Mouse (Mus musculus): ENCODE measurements around the gene Tfg. TPM values are rescaled to one million over a fixed set of nuclear protein-coding genes. Genes with fewer than 3 reads are reported as not detected.
A peak's percentile ranks its signal among the peaks of the same experiment; 100 is the strongest.

Gene Tfg
- 303 and 353 TPM in 2 replicates for polyA plus RNA-seq (2015; fragmentation: Nextera tagmentation; extraction: Ambion mirVana)

DNA sequence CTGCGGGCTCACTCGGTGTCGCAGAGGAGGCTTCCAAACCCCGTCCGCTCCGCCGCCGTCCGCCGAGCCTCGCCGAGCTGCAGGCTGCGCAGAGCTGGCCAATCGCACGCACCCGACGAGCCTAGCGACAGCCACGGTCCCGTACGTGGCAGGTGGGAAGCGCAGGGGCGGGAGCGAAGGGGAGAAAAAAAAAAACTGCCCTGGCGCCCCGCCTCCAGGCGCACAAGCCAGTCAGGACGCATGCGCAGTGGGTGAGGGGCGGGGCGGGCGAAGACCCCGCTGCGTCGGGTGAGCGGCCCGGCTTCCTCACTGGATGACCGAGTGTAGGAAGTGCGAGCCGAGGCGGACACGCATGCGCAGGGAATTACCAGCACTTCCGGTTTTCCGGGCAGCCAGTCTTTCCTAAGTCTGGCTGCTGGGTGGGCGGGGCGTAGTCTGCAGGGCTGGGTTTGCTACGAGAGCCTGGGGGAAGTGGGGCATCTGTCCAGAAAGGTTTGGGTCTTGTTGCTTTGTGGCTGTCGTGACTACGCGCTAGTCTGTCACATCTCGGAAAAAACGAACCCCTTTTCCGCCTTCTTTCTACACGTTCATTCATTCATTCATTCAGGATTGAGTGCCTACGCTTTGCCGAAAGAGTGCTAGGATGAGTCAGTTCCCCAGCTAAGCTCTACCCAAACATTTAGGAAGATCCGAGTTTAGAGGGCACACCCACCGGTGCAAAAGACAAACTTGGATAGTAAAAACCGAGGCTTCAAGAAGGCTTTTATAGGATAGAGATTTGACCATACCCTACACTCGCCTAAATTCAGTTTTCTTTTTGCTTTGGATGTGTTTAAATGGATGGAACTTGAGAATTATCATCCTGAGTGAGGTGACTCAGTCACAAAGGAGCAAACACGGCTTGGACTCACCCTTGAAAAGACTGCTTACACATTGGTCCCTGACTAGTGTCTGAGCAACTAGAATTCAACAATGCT lies at the start of gene Tfg:
Gene Tfg (minus strand): TSS at position 227 of the 977 bp plus-strand sequence.
- Histone ChIP-seq H3K4me3 (ENCODE audit: low read length) (peak within 1 kb of the TSS; percentile 71), H3K4me1 (ENCODE audit: control insufficient read depth, insufficient read depth, low read length) (peaks cover 13% of the 10 kb centered on the region), H3K27me3 (replicated peaks; ENCODE audit: control insufficient read depth, insufficient read depth, low read length) (no peaks in the 10 kb centered on the region), H3K4me2 (ENCODE audit: low read depth, low read length) (peak within 1 kb of the TSS; percentile 72), H3K36me3 (ENCODE audit: control insufficient read depth, insufficient read depth, low read length) (no peaks in the 10 kb centered on the region), H3K9ac (ENCODE audit: low read depth, low read length) (peak within 1 kb of the TSS; percentile 83), H3K9me3 (ENCODE audit: control insufficient read depth, low read length) (no peaks in the 10 kb centered on the region), H3K27ac (ENCODE audit: low read length) (peak within 1 kb of the TSS; percentile 99)
- WGBS: under 1% methylated on average over 62 of the region's 62 CpGs
- peak; percentile 93 for ATAC-seq

GRCm38 (mm10) chr16:56729060-56729459 lies 11.8 kb upstream of the Tfg start:
- Histone ChIP-seq H3K4me1 (ENCODE audit: control insufficient read depth, insufficient read depth, low read length) (no peaks in the 10 kb centered on the region), H3K4me3 (ENCODE audit: low read length) (no peak overlapping the region), H3K36me3 (ENCODE audit: control insufficient read depth, insufficient read depth, low read length) (no peaks in the 10 kb centered on the region), H3K9me3 (ENCODE audit: control insufficient read depth, low read length) (no peaks in the 10 kb centered on the region), H3K27me3 (replicated peaks; ENCODE audit: control insufficient read depth, insufficient read depth, low read length) (no peaks in the 10 kb centered on the region), H3K9ac (ENCODE audit: low read depth, low read length) (no peak overlapping the region), H3K4me2 (ENCODE audit: low read depth, low read length) (no peak overlapping the region), H3K27ac (ENCODE audit: low read length) (no peak overlapping the region)
- no peak for ATAC-seq
- WGBS: 44% methylated on average over 1 of the region's 1 CpGs

DNA sequence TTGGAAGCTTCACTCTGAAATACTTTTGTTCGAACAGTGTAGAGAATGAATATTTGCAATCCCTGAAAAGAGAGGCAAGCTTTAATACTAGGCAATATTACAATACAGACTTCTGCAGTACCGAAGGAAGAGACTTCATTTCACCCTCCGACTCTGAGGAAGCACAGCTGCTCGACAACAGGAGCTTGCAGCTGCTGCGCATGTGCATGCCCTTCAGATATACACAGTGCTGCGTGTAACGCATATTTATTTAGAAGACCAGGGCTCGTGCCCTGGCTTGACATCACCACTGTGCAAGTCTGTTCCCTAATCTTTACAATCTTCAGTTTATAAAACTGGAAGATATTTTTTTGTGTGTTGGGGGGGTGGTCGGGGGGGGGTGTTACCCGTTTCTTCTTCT lies 7.7 kb upstream of the Tfg start:
- Histone ChIP-seq H3K4me3 (ENCODE audit: low read length) (no peak overlapping the region), H3K9me3 (ENCODE audit: control insufficient read depth, low read length) (no peaks in the 10 kb centered on the region), H3K36me3 (ENCODE audit: control insufficient read depth, insufficient read depth, low read length) (no peaks in the 10 kb centered on the region), H3K27ac (ENCODE audit: low read length) (no peak overlapping the region), H3K4me2 (ENCODE audit: low read depth, low read length) (no peak overlapping the region), H3K9ac (ENCODE audit: low read depth, low read length) (no peak overlapping the region), H3K4me1 (ENCODE audit: control insufficient read depth, insufficient read depth, low read length) (no peaks in the 10 kb centered on the region), H3K27me3 (replicated peaks; ENCODE audit: control insufficient read depth, insufficient read depth, low read length) (no peaks in the 10 kb centered on the region)
- peak; percentile 22; the same call in 1 of the 2 replicates for ATAC-seq
- WGBS: 58% methylated on average over 10 of the region's 10 CpGs

- Histone ChIP-seq H3K27me3 (replicated peaks; ENCODE audit: control insufficient read depth, insufficient read depth, low read length) (no peaks in the 10 kb centered on the region), H3K36me3 (ENCODE audit: control insufficient read depth, insufficient read depth, low read length) (no peaks in the 10 kb centered on the region), H3K4me3 (ENCODE audit: low read length) (no peak overlapping the region), H3K9ac (ENCODE audit: low read depth, low read length) (no peak overlapping the region), H3K9me3 (ENCODE audit: control insufficient read depth, low read length) (no peaks in the 10 kb centered on the region), H3K4me1 (ENCODE audit: control insufficient read depth, insufficient read depth, low read length) (peaks cover 4% of the 10 kb centered on the region), H3K4me2 (ENCODE audit: low read depth, low read length) (no peak overlapping the region), H3K27ac (ENCODE audit: low read length) (peak overlapping the region; percentile 20; the same call in 1 of the 2 replicates)
- ATAC-seq: no peak
- WGBS: 34% methylated on average over 4 of the region's 4 CpGs
Observed at GRCm38 (mm10) chr16:56722357-56722756, 5.1 kb upstream of the Tfg start.

DNA sequence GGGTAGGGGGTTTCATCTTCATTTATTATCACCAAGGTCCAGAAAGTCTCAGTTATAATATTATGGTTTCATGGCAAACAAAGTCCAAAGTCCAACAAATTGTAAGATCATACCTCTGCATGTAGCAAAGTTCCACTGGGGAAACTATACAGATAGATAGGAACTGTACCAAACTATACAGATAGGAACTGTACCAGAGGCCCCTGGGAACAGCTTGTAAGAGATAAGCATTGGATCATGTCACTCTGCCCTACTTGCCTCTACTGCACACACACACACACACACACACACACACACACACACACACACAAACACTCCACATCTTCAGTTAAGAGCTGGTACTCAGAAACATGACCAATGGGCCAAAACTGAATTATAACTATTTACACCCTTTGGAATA lies 1.8 kb upstream of the Tfg start:
- H3K4me2 ChIP-seq (ENCODE audit: low read depth, low read length): no peak overlapping the region
- H3K36me3 ChIP-seq (ENCODE audit: control insufficient read depth, insufficient read depth, low read length): no peaks in the 10 kb centered on the region
- H3K9me3 ChIP-seq (ENCODE audit: control insufficient read depth, low read length): no peaks in the 10 kb centered on the region
- peak overlapping the region; percentile 35; the same call in 1 of the 2 replicates for H3K27ac ChIP-seq (ENCODE audit: low read length)
- no peak overlapping the region for H3K4me3 ChIP-seq (ENCODE audit: low read length)
- peaks cover 13% of the 10 kb centered on the region for H3K4me1 ChIP-seq (ENCODE audit: control insufficient read depth, insufficient read depth, low read length)
- ATAC-seq: peak; percentile 64
- no peak overlapping the region for H3K9ac ChIP-seq (ENCODE audit: low read depth, low read length)
- no peaks in the 10 kb centered on the region for H3K27me3 ChIP-seq (replicated peaks; ENCODE audit: control insufficient read depth, insufficient read depth, low read length)

DNA sequence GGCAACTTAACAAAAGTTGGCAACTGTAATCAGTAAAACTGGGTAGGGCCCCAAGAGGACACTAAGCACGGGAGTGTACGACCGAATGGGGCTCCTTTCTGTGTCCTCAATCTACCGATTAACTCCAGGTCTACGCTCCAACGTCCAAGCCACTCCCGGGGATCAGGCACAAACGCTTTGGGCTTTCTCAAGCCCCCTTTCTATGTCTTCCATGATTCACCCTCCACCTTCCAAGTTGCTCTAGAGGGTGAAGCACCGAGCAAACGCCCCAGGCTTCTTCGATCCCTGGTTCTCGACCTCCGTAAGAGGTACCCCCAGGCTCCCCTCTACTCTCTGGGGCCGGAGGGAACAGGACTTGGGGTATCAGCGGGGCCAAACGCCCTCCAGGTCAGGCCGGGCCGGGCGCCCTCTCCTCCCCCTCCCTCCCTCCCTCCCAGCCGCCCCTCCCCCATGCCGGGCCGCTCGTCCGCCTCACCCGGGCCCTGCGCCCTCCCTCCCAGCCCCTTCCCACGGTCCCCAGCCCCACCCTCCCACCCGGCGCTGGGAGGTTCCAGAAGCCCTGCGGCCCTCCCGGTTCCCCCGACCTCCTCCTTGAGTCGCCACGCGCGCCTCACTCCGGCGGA lies 582 bp downstream of the Tfg start:
- Histone ChIP-seq H3K9ac (ENCODE audit: low read depth, low read length) (peak overlapping the region; percentile 83), H3K36me3 (ENCODE audit: control insufficient read depth, insufficient read depth, low read length) (no peaks in the 10 kb centered on the region), H3K9me3 (ENCODE audit: control insufficient read depth, low read length) (no peaks in the 10 kb centered on the region), H3K4me1 (ENCODE audit: control insufficient read depth, insufficient read depth, low read length) (peaks cover 13% of the 10 kb centered on the region), H3K27me3 (replicated peaks; ENCODE audit: control insufficient read depth, insufficient read depth, low read length) (no peaks in the 10 kb centered on the region), H3K4me2 (ENCODE audit: low read depth, low read length) (peak overlapping the region; percentile 68), H3K4me3 (ENCODE audit: low read length) (peak overlapping the region; percentile 71), H3K27ac (ENCODE audit: low read length) (peak overlapping the region; percentile 99)
- peak; percentile 69 for ATAC-seq
- WGBS: under 1% methylated on average over 28 of the region's 38 CpGs

GRCm38 (mm10) chr16:56715608-56716007 lies 1.6 kb downstream of the Tfg start:
- no peak for ATAC-seq
- peak overlapping the region; percentile 83 for H3K9ac ChIP-seq (ENCODE audit: low read depth, low read length)
- no peaks in the 10 kb centered on the region for H3K27me3 ChIP-seq (replicated peaks; ENCODE audit: control insufficient read depth, insufficient read depth, low read length)
- peak overlapping the region; percentile 99 for H3K27ac ChIP-seq (ENCODE audit: low read length)
- peak overlapping the region; percentile 71 for H3K4me3 ChIP-seq (ENCODE audit: low read length)
- H3K4me2 ChIP-seq (ENCODE audit: low read depth, low read length): peak overlapping the region; percentile 68
- peaks cover 13% of the 10 kb centered on the region for H3K4me1 ChIP-seq (ENCODE audit: control insufficient read depth, insufficient read depth, low read length)
- peaks cover 2% of the 10 kb centered on the region; the same call in 1 of the 2 replicates for H3K36me3 ChIP-seq (ENCODE audit: control insufficient read depth, insufficient read depth, low read length)
- H3K9me3 ChIP-seq (ENCODE audit: control insufficient read depth, low read length): no peaks in the 10 kb centered on the region
- WGBS: 56% methylated on average over 3 of the region's 3 CpGs

- no peaks in the 10 kb centered on the region for H3K27me3 ChIP-seq (replicated peaks; ENCODE audit: control insufficient read depth, insufficient read depth, low read length)
- H3K9ac ChIP-seq (ENCODE audit: low read depth, low read length): no peak overlapping the region
- H3K27ac ChIP-seq (ENCODE audit: low read length): no peak overlapping the region
- no peaks in the 10 kb centered on the region for H3K9me3 ChIP-seq (ENCODE audit: control insufficient read depth, low read length)
- H3K4me1 ChIP-seq (ENCODE audit: control insufficient read depth, insufficient read depth, low read length): no peaks in the 10 kb centered on the region
- no peak overlapping the region for H3K4me2 ChIP-seq (ENCODE audit: low read depth, low read length)
- peak; percentile 77 for ATAC-seq
- 71% methylated on average over 3 of the region's 3 CpGs for WGBS
- H3K36me3 ChIP-seq (ENCODE audit: control insufficient read depth, insufficient read depth, low read length): peaks cover 9% of the 10 kb centered on the region; the same call in 1 of the 2 replicates
- no peak overlapping the region for H3K4me3 ChIP-seq (ENCODE audit: low read length)
Observed at GRCm38 (mm10) chr16:56710071-56710470, 7.2 kb downstream of the Tfg start.

DNA sequence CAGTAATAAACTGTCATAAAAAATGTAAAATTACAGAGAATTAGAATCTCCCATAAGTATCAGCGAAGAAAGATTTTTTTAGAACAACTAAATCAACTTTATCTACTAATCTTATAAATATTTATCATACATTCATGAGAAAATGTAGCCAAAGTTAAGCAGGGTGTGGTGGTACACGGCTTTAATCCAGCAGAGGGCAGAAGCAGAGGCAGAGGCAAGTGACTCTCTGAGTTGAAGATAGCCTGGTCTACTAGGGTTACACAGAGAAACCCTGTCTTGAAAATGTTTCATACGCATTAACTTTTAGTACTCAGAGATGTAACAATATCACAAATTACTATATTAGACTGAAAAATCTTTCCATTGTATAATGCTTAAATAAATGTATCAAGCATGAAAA lies 11.5 kb downstream of the Tfg start:
- Histone ChIP-seq H3K27me3 (replicated peaks; ENCODE audit: control insufficient read depth, insufficient read depth, low read length) (no peaks in the 10 kb centered on the region), H3K9ac (ENCODE audit: low read depth, low read length) (no peak overlapping the region), H3K4me3 (ENCODE audit: low read length) (no peak overlapping the region), H3K4me2 (ENCODE audit: low read depth, low read length) (no peak overlapping the region), H3K36me3 (ENCODE audit: control insufficient read depth, insufficient read depth, low read length) (peaks cover 14% of the 10 kb centered on the region; the same call in 1 of the 2 replicates), H3K27ac (ENCODE audit: low read length) (no peak overlapping the region), H3K4me1 (ENCODE audit: control insufficient read depth, insufficient read depth, low read length) (no peaks in the 10 kb centered on the region), H3K9me3 (ENCODE audit: control insufficient read depth, low read length) (no peaks in the 10 kb centered on the region)
- 77% methylated on average over 3 of the region's 3 CpGs for WGBS
- ATAC-seq: no peak
